ENCODE assay signal across 25 mouse cellular contexts in the genomic region with DNA sequence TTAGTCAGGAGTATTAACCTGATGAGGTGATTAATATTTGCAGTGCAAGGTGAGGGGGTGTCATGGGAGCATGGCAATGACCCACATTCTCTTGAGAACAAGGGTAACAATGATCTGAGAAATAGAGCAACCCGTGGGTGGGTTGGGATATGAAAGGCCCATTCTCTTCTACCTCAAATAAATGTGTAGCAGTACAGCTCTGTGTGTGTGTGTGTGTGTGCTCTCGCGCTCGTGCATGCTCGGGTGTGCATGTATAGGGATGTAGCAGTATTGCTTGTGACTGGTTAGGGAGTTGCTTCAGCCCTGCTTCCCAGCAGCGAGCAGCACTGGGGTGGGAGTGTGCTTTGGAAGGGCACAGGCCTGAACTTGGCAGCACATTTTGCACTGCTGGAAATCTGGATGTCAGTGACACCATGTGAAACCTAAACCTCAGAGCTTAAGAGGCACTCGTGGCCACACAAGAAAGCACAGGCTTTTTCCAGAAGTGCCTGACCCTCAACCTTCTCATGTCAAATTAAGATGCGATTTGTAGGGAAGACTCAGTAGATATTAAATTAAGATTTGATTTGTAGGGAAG. TPM values are rescaled to one million over a fixed set of nuclear protein-coding genes. Genes with fewer than 3 reads are reported as not detected.
A peak's percentile ranks its signal among the peaks of the same experiment; 100 is the strongest.
DNase-seq lines count a peak whose midpoint lies in the region; TF ChIP-seq lines count a peak whose summit lies in the region.
"Had no signal": no experiment of that assay in that cellular context is flagged by ENCODE, and none has a peak within 500 bp of the region (broad histone marks: within the 10 kb centered on the region; RNA-seq: fewer than 3 reads in every experiment).

No protein-coding gene starts in this region.

- intact Hi-C loops in heart, postnatal 25 days (cut with DNase I) = no loop called here
- intact Hi-C loops in heart, postnatal 10 days (cut with DNase I) = no loop called here

- H3K27me3 ChIP-seq in MEL (ENCODE audit: control insufficient read depth in 1 of 2, insufficient read depth in 2 of 2, low read length in 2 of 2) = no peaks in the 10 kb centered on the region
- H3K27me3 ChIP-seq: heart, embryonic 15.5 days; hindbrain, embryonic 12.5 days; liver, embryonic 12.5 days; megakaryocyte, embryonic 14.5 days; midbrain, embryonic 15.5 days; neural tube, embryonic 15.5 days; Patski had no signal

- H3K27ac ChIP-seq in MEL (ENCODE audit: control insufficient read depth, low read depth, low read length) = no peak overlapping the region
- H3K27ac ChIP-seq: heart, embryonic 15.5 days; hindbrain, embryonic 12.5 days; left cerebral cortex, adult 2 months; liver, embryonic 12.5 days; midbrain, embryonic 15.5 days; neural tube, embryonic 15.5 days had no signal

- H3K4me3 ChIP-seq in MEL (ENCODE audit: control insufficient read depth in 1 of 2, insufficient read depth in 1 of 2, low read depth in 2 of 2, low read length in 2 of 2) = no peak overlapping the region
- H3K4me3 ChIP-seq: erythroblast, embryonic 14.5 days; heart, embryonic 15.5 days; hindbrain, embryonic 12.5 days; left cerebral cortex, adult 2 months; liver, embryonic 12.5 days; megakaryocyte, embryonic 14.5 days; midbrain, embryonic 15.5 days; neural tube, embryonic 15.5 days had no signal

- no peak for TF ChIP-seq EP300 in MEL (IDR thresholded peaks at IDR 0.05; ENCODE audit: low read depth in 1 of 2, low read length in 2 of 2)

- peak; percentile 13 for DNase-seq in heart, adult 8-10 months (ENCODE audit: low spot score)
- DNase-seq in heart, postnatal 25 days (ENCODE audit: low spot score) = no peak
- DNase-seq in MEL (ENCODE audit: low read depth, low spot score) = peak; percentile 50
- peak; percentile 48 for DNase-seq in brain, adult 2 months (ENCODE audit: low read depth, low spot score)
- DNase-seq in heart, postnatal 10 days = peak; percentile 12 to 14
- no peak for DNase-seq in urinary bladder, postnatal 14 days (ENCODE audit: low spot score)
- DNase-seq in adrenal gland, postnatal 10 days = no peak
- DNase-seq: adrenal gland, postnatal 25 days; cerebellum, adult 2 months; cerebellum, postnatal 36 days; kidney, adult 9 months; kidney, postnatal 4 days; layer of hippocampus, adult 9-11 months; left cerebral cortex, postnatal 4 days; lung, adult 2 months; right cerebral cortex, postnatal 14 days had no signal

- no peak; a peak in 2 of 4 replicates for TF ChIP-seq POLR2A in MEL (IDR thresholded peaks at IDR 0.05; ENCODE audit: control insufficient read depth in 1 of 2, insufficient read depth in 1 of 2, low read depth in 1 of 2, low read length in 2 of 2, poor library complexity in 1 of 2)

- no peak; a peak in 1 of 6 replicates for TF ChIP-seq CTCF in MEL (IDR thresholded peaks at IDR 0.05 in 2 of 3, conservative IDR thresholded peaks at IDR 0.05 in 1 of 3; ENCODE audit: control insufficient read depth in 1 of 3, insufficient read depth in 1 of 3, low read depth in 2 of 3, low read length in 3 of 3, poor library complexity in 1 of 3, severe bottlenecking in 1 of 3)

- H3K4me1 ChIP-seq in MEL (ENCODE audit: control insufficient read depth in 1 of 2, insufficient read depth in 2 of 2, low read length in 2 of 2) = peaks cover 0 to 6% of the 10 kb centered on the region in 2 experiments; a peak in 2 of 4 replicates
- H3K4me1 ChIP-seq: heart, embryonic 15.5 days; hindbrain, embryonic 12.5 days; liver, embryonic 12.5 days; midbrain, embryonic 15.5 days; neural tube, embryonic 15.5 days had no signal

- no peaks in the 10 kb centered on the region for H3K9me3 ChIP-seq in MEL (replicated peaks; ENCODE audit: insufficient read depth, low read length)
- H3K9me3 ChIP-seq: heart, embryonic 15.5 days; hindbrain, embryonic 12.5 days; liver, embryonic 12.5 days; megakaryocyte, embryonic 14.5 days; midbrain, embryonic 15.5 days; neural tube, embryonic 15.5 days had no signal

- H3K36me3 ChIP-seq in MEL (ENCODE audit: control insufficient read depth in 1 of 2, insufficient read depth in 2 of 2, low read length in 2 of 2) = peaks cover 5 to 22% of the 10 kb centered on the region in 2 experiments

- no peak for TF ChIP-seq RAD21 in MEL (IDR thresholded peaks at IDR 0.05; ENCODE audit: low read depth, low read length)

- H3K79me2 ChIP-seq in MEL (ENCODE audit: control insufficient read depth, insufficient read depth, low read length, poor library complexity) = no peaks in the 10 kb centered on the region

- no peak overlapping the region for H3K9ac ChIP-seq in MEL (ENCODE audit: control insufficient read depth, low read depth, low read length, poor library complexity, severe bottlenecking)
- H3K9ac ChIP-seq: heart, embryonic 15.5 days; hindbrain, embryonic 12.5 days; liver, embryonic 12.5 days; midbrain, embryonic 15.5 days; neural tube, embryonic 15.5 days had no signal

TF ChIP-seq in MEL, 35 proteins besides CTCF, POLR2A, EP300 and RAD21:
- TF ChIP-seq GATA1 (IDR thresholded peaks at IDR 0.05; ENCODE audit: low read depth, low read length) = no peak
- no peak for TF ChIP-seq MXI1 (IDR thresholded peaks at IDR 0.05; ENCODE audit: low read depth, low read length)
- TF ChIP-seq TBP (IDR thresholded peaks at IDR 0.05; ENCODE audit: low read depth, low read length) = no peak
- TF ChIP-seq NELFE (IDR thresholded peaks at IDR 0.05; ENCODE audit: low read depth, low read length) = peak; percentile 24; the same call in 1 of the 2 replicates
- peak; percentile 24; the same call in 1 of the 2 replicates for TF ChIP-seq ZMIZ1 (IDR thresholded peaks at IDR 0.05; ENCODE audit: low read depth, low read length)
- no peak for TF ChIP-seq BHLHE40 (IDR thresholded peaks at IDR 0.05; ENCODE audit: borderline replicate concordance, low read depth, low read length)
- TF ChIP-seq KAT2A (conservative IDR thresholded peaks at IDR 0.05; ENCODE audit: low read depth, low read length) = no peak
- TF ChIP-seq ZKSCAN1 (IDR thresholded peaks at IDR 0.05; ENCODE audit: low read depth, low read length) = no peak
- TF ChIP-seq SMC3 (IDR thresholded peaks at IDR 0.05; ENCODE audit: low read depth, low read length) = peak; percentile 5; the same call in 1 of the 2 replicates
- TF ChIP-seq MYB (IDR thresholded peaks at IDR 0.05; ENCODE audit: low read depth, low read length) = peak; percentile 29; the same call in 1 of the 2 replicates
- TF ChIP-seq POLR2AphosphoS2 (IDR thresholded peaks at IDR 0.05; ENCODE audit: low read length) = peak; percentile 65; the same call in 1 of the 2 replicates
- 0 out of 2 replicates have a peak, but pooled peaks have one; percentile 31 for TF ChIP-seq E2F4 (IDR thresholded peaks at IDR 0.05; ENCODE audit: borderline replicate concordance, low read depth, low read length)
- TF ChIP-seq TCF12 (IDR thresholded peaks at IDR 0.05; ENCODE audit: low read depth, low read length) = no peak
TF ChIP-seq in MEL: peak in this region for 6.

RNA-seq across cellular contexts. Expression of a gene that starts 32.6 kb away (rescaled TPM):
- 10 to 100 TPM; 39.4 to 45.2 (median 42.4) TPM for total RNA-seq in heart, adult 8-10 months (2022)
- 10 to 100 TPM; 39.7 to 42.8 TPM for total RNA-seq in heart, postnatal 25 days (2021)
- total RNA-seq in MEL (2012; rRNA removed) = 314 TPM in 2 replicates
- 100 to 1,000 TPM; 129 to 246 TPM for polyA plus RNA-seq in MEL (2012; ENCODE audit: insufficient read depth in 1 of 2, insufficient read length in 2 of 2, low read depth in 1 of 2, low replicate concordance in 2 of 2, missing spikeins in 1 of 2)
- 10 to 100 TPM; 48.2 to 54.4 TPM for total RNA-seq in heart, postnatal 10 days (2021)
- total RNA-seq in adrenal gland, postnatal 10 days (2021) = 10 to 100 TPM; 55.5 to 60.0 TPM

RNA-seq across cellular contexts. Expression of a gene that starts 41.0 kb away (rescaled TPM):
- total RNA-seq in heart, adult 8-10 months (2022) = 100 to 1,000 TPM in 3 of 4 experiments, 10 to 100 TPM in 1; 94.6 to 115 (median 104) TPM
- total RNA-seq in heart, postnatal 25 days (2021) = 100 to 1,000 TPM; 113 to 124 TPM
- 340 and 365 TPM in 2 replicates for total RNA-seq in MEL (2012; rRNA removed)
- 100 to 1,000 TPM in 1 of 2 experiments, not detected in 1; 258 TPM for polyA plus RNA-seq in MEL (2012; ENCODE audit: insufficient read depth in 1 of 2, insufficient read length in 2 of 2, low read depth in 1 of 2, low replicate concordance in 2 of 2, missing spikeins in 1 of 2)
- total RNA-seq in heart, postnatal 10 days (2021) = 100 to 1,000 TPM; 168 to 169 TPM
- total RNA-seq in adrenal gland, postnatal 10 days (2021) = 100 to 1,000 TPM; 271 to 292 TPM

Comparison
In these comparisons a context has a peak if more than half of its experiments do, and no peak if none do; other contexts are left out.
1. DNase-seq: peak in heart, adult 8-10 months (single experiment), MEL (single experiment), brain, adult 2 months (single experiment) and heart, postnatal 10 days (2 of 2); none in heart, postnatal 25 days (single experiment), urinary bladder, postnatal 14 days (single experiment) and adrenal gland, postnatal 10 days (single experiment).